Mouse (Mus musculus) T-helper 2 cell (primary cell): ENCODE measurements around the gene Iba57.

Experiments
- in situ Hi-C: fragments of 300-600 bp; cut with MboI, MseI; formaldehyde crosslinking; loops from one replicate; pipeline ENCODE4 v1.15.1; 2025; ENCODE audit warnings: high pct_unique_total_duplicates

Gene Iba57

DNA sequence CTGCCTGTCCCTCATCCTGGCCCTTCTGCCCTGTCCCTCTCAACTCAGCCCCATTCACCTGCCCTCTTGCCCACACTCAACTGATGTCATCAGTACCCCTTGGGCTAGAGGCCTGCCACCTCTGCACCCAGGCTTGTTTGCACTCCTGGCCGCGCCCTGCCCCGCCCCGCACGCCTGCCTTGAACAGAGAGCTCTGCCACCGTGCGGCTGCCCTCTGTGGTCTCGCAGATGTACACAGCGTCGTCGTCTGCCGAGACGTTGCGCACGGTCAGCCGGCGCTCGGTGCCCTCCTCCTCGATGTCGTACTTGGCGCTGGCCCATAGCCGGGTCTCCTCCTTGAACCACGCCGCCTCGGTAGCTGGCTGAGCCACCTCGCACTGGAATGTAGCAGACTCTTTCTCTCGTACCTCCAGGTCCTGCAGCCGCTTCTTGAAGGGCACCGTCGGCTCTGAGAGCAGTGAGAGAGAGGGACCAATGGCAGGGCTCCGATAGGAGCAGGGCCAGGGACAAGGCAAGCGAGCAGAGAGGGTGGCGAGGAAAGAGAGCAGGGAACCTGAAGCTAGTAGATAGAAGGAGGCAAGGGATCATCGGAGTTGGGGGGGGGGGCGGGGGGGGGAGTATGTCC, 29.1 kb downstream of the Iba57 start:
- in situ Hi-C loops = no loop called here

DNA sequence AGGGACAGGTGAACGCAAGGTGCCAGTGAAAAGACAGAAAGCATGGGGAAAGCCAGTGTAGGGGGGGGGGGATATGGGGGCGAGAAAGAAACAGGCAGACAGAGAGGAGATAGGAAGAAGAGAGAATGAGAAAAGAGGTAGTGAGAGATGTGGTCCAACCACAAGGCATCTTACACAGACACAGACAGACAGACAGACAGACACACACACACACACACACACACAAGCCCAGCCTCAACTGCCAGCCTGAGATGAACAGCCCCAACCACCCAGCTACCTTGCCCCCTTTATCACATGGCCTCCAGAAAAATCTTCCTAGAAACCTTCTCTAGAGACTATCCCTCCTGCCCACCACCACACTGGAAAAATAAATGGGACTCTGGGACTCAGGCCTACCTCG, 31.5 kb downstream of the Iba57 start:
- in situ Hi-C loops = no loop called here

DNA sequence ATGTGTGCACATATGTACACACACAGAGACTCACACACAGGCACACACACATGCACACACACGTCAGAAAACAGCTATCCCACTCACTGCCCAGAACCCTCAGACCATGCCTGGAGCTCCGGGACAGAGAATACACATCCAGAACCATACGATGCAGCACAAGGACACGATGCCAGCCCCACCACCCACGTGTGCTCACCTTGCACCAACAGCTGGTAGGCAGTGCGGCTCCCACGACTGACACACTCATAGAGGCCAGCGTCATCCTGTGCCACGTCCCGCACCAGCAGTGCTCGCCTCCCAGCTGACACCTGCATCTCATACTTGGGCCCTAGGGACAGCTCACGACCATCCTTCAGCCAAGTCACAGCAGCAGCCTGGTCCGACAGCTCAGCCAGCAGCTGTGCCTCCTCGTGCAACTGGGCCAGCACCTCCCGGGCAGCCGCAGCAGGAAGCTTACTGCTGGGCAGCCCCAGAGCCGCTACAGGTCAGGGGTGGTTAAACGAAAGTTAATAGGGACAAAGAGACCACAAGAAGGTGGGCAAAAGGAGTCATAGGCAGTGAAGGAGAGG, 32.1 kb downstream of the Iba57 start:
- in situ Hi-C loops = no loop called here

DNA sequence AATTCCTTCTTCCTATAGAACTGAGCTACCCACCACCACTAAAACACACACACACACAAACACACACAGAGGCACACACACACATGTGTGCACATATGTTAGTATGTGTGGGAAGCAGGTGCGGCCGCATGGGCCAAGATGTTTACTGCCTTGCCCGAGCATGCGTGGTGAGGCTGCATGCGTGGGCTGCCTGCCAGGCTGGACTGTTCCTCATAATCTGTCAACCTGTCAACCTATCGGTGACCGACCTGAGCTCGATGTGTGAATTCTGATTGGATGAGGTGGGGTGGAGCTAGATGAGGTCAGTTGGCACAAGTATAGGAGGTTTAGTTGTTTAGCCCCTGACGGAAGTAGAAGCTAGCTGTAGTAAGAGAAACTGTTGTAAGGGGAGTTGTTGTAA, 32.8 kb downstream of the Iba57 start:
- in situ Hi-C loops = no loop called here

DNA sequence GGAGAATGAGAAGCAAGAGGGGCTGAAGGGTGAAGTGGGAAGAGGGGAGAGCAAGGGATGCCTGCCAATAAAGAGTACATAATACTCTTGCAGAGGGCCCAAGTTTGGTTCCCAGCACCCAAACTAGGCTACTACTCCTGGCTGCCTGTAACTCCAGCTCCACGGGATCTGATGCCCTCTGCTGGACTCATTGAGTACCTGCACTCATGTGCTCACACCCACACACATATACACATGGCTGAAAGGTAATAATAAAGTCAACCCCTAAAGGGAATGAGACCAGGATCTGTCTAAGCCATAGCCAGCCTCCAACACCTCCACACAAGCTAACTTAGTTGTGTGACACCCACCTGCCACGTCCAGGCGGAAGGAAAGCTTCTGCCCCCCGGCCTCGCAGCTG, 57.6 kb downstream of the Iba57 start:
- in situ Hi-C loops = no loop called here
